7 mouse cellular contexts compared by ENCODE assay signal in genomic region chr11:11873023-11873908, GRCm38 (mm10). TPM values are rescaled to one million over a fixed set of nuclear protein-coding genes. Genes with fewer than 3 reads are reported as not detected.
DNase-seq lines count a peak whose midpoint lies in the region; ATAC-seq and TF ChIP-seq lines count a peak whose summit lies in the region.

No protein-coding gene starts in this region.

- ATAC-seq in forebrain, embryonic 15.5 days (replicated peaks): 0 out of 2 replicates have a peak, but pooled peaks have one; percentile 40
- ATAC-seq in lung, postnatal 0 days: peak; percentile 60

- no peak overlapping the region for H3K4me3 ChIP-seq in forebrain, embryonic 15.5 days
- H3K4me3 ChIP-seq in lung, postnatal 0 days (ENCODE audit: low read depth, low read length): no peak overlapping the region

- H3K9me3 ChIP-seq in forebrain, embryonic 15.5 days: no peaks in the 10 kb centered on the region
- H3K9me3 ChIP-seq in lung, postnatal 0 days (ENCODE audit: low read length): no peaks in the 10 kb centered on the region

- intact Hi-C loops in heart, postnatal 10 days (cut with DNase I): no loop called here

- H3K9ac ChIP-seq in forebrain, embryonic 15.5 days (replicated peaks): no peak overlapping the region
- no peak overlapping the region for H3K9ac ChIP-seq in lung, postnatal 0 days (replicated peaks; ENCODE audit: low read depth)

- no peaks in the 10 kb centered on the region for H3K36me3 ChIP-seq in forebrain, embryonic 15.5 days
- no peaks in the 10 kb centered on the region for H3K36me3 ChIP-seq in lung, postnatal 0 days (ENCODE audit: insufficient read depth, low read length)

- H3K27me3 ChIP-seq in forebrain, embryonic 15.5 days: no peaks in the 10 kb centered on the region
- no peaks in the 10 kb centered on the region for H3K27me3 ChIP-seq in lung, postnatal 0 days (replicated peaks; ENCODE audit: insufficient read depth, low read length)

- peaks cover 24% of the 10 kb centered on the region for H3K4me1 ChIP-seq in forebrain, embryonic 15.5 days
- no peaks in the 10 kb centered on the region; the same call in 1 of the 2 replicates for H3K4me1 ChIP-seq in lung, postnatal 0 days (ENCODE audit: insufficient read depth, low read depth, low read length)

- TF ChIP-seq CTCF in lung, postnatal 0 days (IDR thresholded peaks at IDR 0.05): no peak

- H3K4me2 ChIP-seq in forebrain, embryonic 15.5 days (replicated peaks): no peak overlapping the region
- H3K4me2 ChIP-seq in lung, postnatal 0 days (replicated peaks; ENCODE audit: low read depth, low read length): no peak overlapping the region

- peak; percentile 22 for DNase-seq in ovary, postnatal 36 days (ENCODE audit: low spot score)
- no peak for DNase-seq in ovary, adult 18-20 months (ENCODE audit: low spot score)
- peak; percentile 79 to 81 for DNase-seq in heart, postnatal 10 days
- DNase-seq in lung, postnatal 0 days (ENCODE audit: low spot score): peak; percentile 44
- no peak for DNase-seq in right cerebral cortex, postnatal 36 days (ENCODE audit: low spot score in 2 of 2)
- no peak for DNase-seq in ovary, postnatal 10 days (ENCODE audit: low spot score)

- TF ChIP-seq EP300 in lung, postnatal 0 days (IDR thresholded peaks at IDR 0.05): no peak

- H3K27ac ChIP-seq in forebrain, embryonic 15.5 days (replicated peaks): no peak overlapping the region
- H3K27ac ChIP-seq in lung, postnatal 0 days (ENCODE audit: low read length): peak overlapping the region; percentile 16

- WGBS in forebrain, embryonic 15.5 days: 41% methylated on average over 20 of the region's 20 CpGs
- WGBS in lung, postnatal 0 days: 40% methylated on average over 20 of the region's 20 CpGs

RNA-seq across cellular contexts. Expression of gene Ddc, which starts 24.7 kb away (rescaled TPM):
- 3.2 and 6.9 TPM in 2 replicates for polyA plus RNA-seq in forebrain, embryonic 15.5 days (2015; fragmentation: Nextera tagmentation; extraction: Ambion mirVana)
- total RNA-seq in heart, postnatal 10 days (2021): 10 to 100 TPM; 11.0 to 11.9 TPM
- polyA plus RNA-seq in lung, postnatal 0 days (2015; fragmentation: Nextera tagmentation; extraction: Ambion mirVana): 12.4 and 17.6 TPM in 2 replicates

Comparison
In these comparisons a context has a peak if more than half of its experiments do, and no peak if none do; other contexts are left out.
1. DNase-seq: peak in ovary, postnatal 36 days (single experiment), heart, postnatal 10 days (2 of 2) and lung, postnatal 0 days (single experiment); none in ovary, adult 18-20 months (single experiment), right cerebral cortex, postnatal 36 days (0 of 2) and ovary, postnatal 10 days (single experiment).